Mouse (Mus musculus) MEL (cell line): ENCODE measurements around the gene H2-Eb1.

ENCODE experiments used
- CTCF ChIP-seq, 3 experiments: IDR thresholded peaks in 2 of 3; conservative IDR thresholded peaks in 1 of 3; 2 replicates each; pipeline ENCODE4 v1.5.1; 2011 to 2012; ENCODE audit warnings: low read length in 3 of 3, low read depth in 2 of 3, mild to moderate bottlenecking in 2 of 3, improper control_type of control experiment in 1 of 3, inconsistent platforms in 1 of 3, mixed read lengths in 1 of 3, moderate library complexity in 1 of 3; ENCODE audit not compliant: control insufficient read depth in 1 of 3, insufficient read depth in 1 of 3, poor library complexity in 1 of 3, severe bottlenecking in 1 of 3
- EP300 ChIP-seq, 2 experiments: IDR thresholded peaks; 2 replicates each; pipeline ENCODE4 v1.6.1; 2011; ENCODE audit warnings: improper control_type of control experiment in 2 of 2, low read length in 2 of 2, low read depth in 1 of 2, mild to moderate bottlenecking in 1 of 2
- GATA1 ChIP-seq: IDR thresholded peaks from 2 replicates; pipeline ENCODE4 v1.6.1; 2011; ENCODE audit warnings: low read depth, low read length, improper control_type of control experiment
- HCFC1 ChIP-seq: IDR thresholded peaks from 2 replicates; pipeline ENCODE4 v1.6.1; 2012; ENCODE audit warnings: low read depth, mild to moderate bottlenecking, inconsistent platforms, low read length, improper control_type of control experiment, moderate library complexity
- MAFK ChIP-seq: IDR thresholded peaks from 2 replicates; pipeline ENCODE4 v1.6.1; 2011; ENCODE audit warnings: low read depth, mild to moderate bottlenecking, low read length, improper control_type of control experiment, borderline replicate concordance
- MAZ ChIP-seq: IDR thresholded peaks from 2 replicates; pipeline ENCODE4 v1.6.1; 2012; ENCODE audit warnings: low read depth, mild to moderate bottlenecking, inconsistent platforms, low read length, improper control_type of control experiment
- POLR2A ChIP-seq, 2 experiments: IDR thresholded peaks; 2 replicates each; pipeline ENCODE4 v1.6.1; 2011 to 2012; ENCODE audit warnings: low read length in 2 of 2, mild to moderate bottlenecking in 2 of 2, control low read depth in 1 of 2, improper control_type of control experiment in 1 of 2, low read depth in 1 of 2, moderate library complexity in 1 of 2; ENCODE audit not compliant: control insufficient read depth in 1 of 2, insufficient read depth in 1 of 2, poor library complexity in 1 of 2
- ZKSCAN1 ChIP-seq: IDR thresholded peaks from 2 replicates; pipeline ENCODE4 v1.6.1; 2012; ENCODE audit warnings: low read depth, mild to moderate bottlenecking, inconsistent platforms, low read length, improper control_type of control experiment, moderate library complexity

GRCm38 (mm10) chr17:34257594-34258375, 47.9 kb upstream of the H2-Eb1 start, which contains the start of gene H2-Ab1:
- TF ChIP-seq POLR2A (IDR thresholded peaks at IDR 0.05; ENCODE audit: control insufficient read depth in 1 of 2, insufficient read depth in 1 of 2, low read depth in 1 of 2, low read length in 2 of 2, poor library complexity in 1 of 2) (no peak), EP300 (IDR thresholded peaks at IDR 0.05; ENCODE audit: low read depth in 1 of 2, low read length in 2 of 2) (no peak), CTCF (IDR thresholded peaks at IDR 0.05 in 2 of 3, conservative IDR thresholded peaks at IDR 0.05 in 1 of 3; ENCODE audit: control insufficient read depth in 1 of 3, insufficient read depth in 1 of 3, low read depth in 2 of 3, low read length in 3 of 3, poor library complexity in 1 of 3, severe bottlenecking in 1 of 3) (no peak), MAZ (no peak), HCFC1 (no peak), ZKSCAN1 (0 out of 2 replicates have a peak, but pooled peaks have one; percentile 32), MAFK (no peak), GATA1 (no peak)
